Mouse (Mus musculus) T-helper 17 cell (primary cell): Measurements from ENCODE around the gene Cort.

Experiments used
- in situ Hi-C, 2 experiments: fragments of 300-600 bp; cut with MboI, MseI; formaldehyde crosslinking; loops; 1 replicate in 1 of 2; 2 replicates in 1 of 2; pipeline ENCODE4 v1.15.1; 2025; ENCODE audit warnings: high pct_unique_total_duplicates in 2 of 2

Cort gene

GRCm38 (mm10) chr4:149099369-149100017, 27.1 kb downstream of the Cort start, which contains the start of gene Pex14:
Gene Pex14 (minus strand): TSS chr4:149099876.
- in situ Hi-C loops: loop anchor here in 1 of 2 experiments (10.0 kb wide), 1 partner anchor 1315 kb away; no protein-coding TSS in a partner anchor

- in situ Hi-C loops: no loop called here
Measured at GRCm38 (mm10) chr4:149098571-149098970, 28.0 kb downstream of the Cort start.

- in situ Hi-C loops: no loop called here
Measured at GRCm38 (mm10) chr4:149097956-149098355, 28.6 kb downstream of the Cort start.

DNA sequence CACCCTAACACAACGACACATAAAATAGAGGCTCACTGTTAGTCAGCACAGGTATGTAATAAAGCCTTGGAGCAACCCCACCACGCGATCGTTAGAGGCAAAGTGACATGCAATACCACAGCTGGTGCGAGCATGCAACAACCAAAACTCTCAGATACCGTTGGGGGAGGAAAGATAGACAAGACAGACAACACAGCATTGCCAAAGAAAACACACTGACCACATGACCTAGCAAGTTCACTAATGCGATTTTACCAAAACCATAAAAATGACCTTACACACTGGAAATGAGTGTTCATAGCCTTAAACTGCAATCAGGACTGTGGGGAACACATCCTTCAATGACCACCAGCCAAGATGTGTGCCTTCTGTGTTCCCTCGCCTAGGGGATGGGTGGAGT, 35.2 kb downstream of the Cort start:
- in situ Hi-C loops: no loop called here

- in situ Hi-C loops: no loop called here
Measured at GRCm38 (mm10) chr4:149085381-149085780, 41.2 kb downstream of the Cort start.

DNA sequence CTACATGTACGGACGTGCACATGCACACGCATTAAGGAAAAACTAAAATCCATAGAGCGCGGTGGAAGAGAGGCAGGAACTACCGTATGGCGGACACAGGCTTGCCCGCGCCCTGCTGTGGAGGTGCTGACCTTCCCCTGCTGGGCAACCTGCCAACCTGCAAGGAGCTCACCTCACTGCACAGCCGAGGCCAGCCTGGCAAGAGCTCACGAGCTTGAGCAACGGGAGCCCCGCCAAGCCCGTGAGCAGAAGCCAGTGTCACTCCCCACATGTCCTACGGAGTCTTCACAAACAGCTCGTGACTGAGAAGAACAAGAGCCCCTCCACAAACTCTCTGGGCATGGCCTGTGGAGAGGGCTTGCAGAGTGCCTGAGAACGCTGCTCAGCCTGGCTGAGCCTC, 45.0 kb downstream of the Cort start:
- in situ Hi-C loops: no loop called here

GRCm38 (mm10) chr4:149080111-149080510, 46.5 kb downstream of the Cort start:
- in situ Hi-C loops: no loop called here

- in situ Hi-C loops: loop anchor here in 1 of 2 experiments (10.0 kb wide), 1 partner anchor 375 kb away; no protein-coding TSS in a partner anchor
Measured at GRCm38 (mm10) chr4:149079629-149080028, 46.9 kb downstream of the Cort start.

- in situ Hi-C loops: loop anchor here in 1 of 2 experiments (10.0 kb wide), 1 partner anchor 373 kb away; no protein-coding TSS in a partner anchor
Measured at GRCm38 (mm10) chr4:149078261-149078660, 48.3 kb downstream of the Cort start.

DNA sequence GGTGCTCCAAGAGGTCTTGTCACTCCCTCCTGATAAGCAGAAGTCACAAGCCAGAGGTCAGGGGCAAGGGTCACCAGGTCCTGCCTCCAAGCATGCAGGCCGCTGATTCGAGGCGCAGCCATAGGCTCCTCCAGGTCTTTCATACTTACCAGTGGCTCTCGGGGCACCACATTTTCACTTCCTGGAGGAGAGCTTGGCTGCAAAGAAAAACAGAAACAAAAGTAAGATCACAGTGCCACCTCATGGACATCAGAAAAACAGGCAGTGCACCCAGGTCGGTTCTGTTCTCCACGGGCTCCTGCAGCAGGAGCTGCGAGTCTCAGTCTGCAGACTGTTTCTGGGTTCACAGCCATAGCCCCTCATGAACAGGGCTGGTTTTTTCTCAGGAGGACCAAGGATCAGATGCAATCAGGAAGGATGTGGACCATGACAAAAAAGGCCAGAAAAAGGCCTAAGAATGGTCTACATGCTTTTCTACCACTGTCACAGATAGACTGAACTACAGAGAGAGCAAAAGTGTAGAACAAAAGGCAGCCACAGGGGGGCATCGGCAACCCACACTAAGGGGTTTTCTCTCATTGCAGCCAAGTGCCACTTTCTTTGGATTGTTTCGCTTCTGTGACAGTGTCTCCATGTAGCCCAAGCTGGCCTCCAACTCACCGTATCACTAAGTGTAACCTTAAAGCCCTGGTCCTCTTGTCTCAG, 50.5 kb downstream of the Cort start:
- in situ Hi-C loops: loop anchor here in 1 of 2 experiments (10.0 kb wide), 1 partner anchor 371 kb away; no protein-coding TSS in a partner anchor

DNA sequence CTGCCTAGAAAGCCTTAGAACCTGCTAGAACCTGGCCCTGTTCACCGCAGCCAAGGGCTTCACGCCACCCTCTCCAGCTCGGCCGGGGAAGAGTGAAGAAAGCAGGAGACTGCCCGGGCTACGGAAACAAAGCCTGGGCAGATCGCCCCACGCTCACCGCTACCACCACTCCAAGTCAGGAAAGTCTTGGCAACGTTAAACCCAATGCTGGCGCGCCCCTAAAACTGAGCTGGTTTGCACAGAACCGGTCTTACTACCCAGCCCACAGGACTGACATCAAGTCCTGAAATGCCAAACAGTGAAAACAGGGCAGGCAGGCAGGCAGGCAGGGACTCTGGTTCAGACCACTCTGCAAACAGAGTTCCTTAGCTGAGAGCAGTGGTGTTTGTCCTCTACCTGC, 51.5 kb downstream of the Cort start:
- in situ Hi-C loops: loop anchor here in 1 of 2 experiments (10.0 kb wide), 1 partner anchor 370 kb away; no protein-coding TSS in a partner anchor
